Mouse (Mus musculus): Measurements from ENCODE around the gene Ifnlr1. TPM values are rescaled to one million over a fixed set of nuclear protein-coding genes. Genes with fewer than 3 reads are reported as not detected.

The Ifnlr1 gene
- polyA plus RNA-seq, 1 experiment, result 3.8 TPM

- H3K27me3 ChIP-seq (ENCODE audit: control insufficient read depth, insufficient read depth, low read length, poor library complexity, severe bottlenecking), result no peaks in the 10 kb centered on the region
- peaks cover 3% of the 10 kb centered on the region for H3K4me1 ChIP-seq (ENCODE audit: control insufficient read depth, insufficient read depth, low read length)
- no peaks in the 10 kb centered on the region for H3K36me3 ChIP-seq (ENCODE audit: control insufficient read depth, insufficient read depth, low read length, poor library complexity, severe bottlenecking)
- H3K9me3 ChIP-seq (replicated peaks; ENCODE audit: control insufficient read depth, insufficient read depth, low read length, poor library complexity, severe bottlenecking), result no peaks in the 10 kb centered on the region
- no peak overlapping the region for H3K4me3 ChIP-seq (ENCODE audit: low read depth, low read length)
- H3K27ac ChIP-seq (ENCODE audit: insufficient read depth, low read length), result no peak overlapping the region
- no peak overlapping the region for H3K9ac ChIP-seq (ENCODE audit: low read depth, poor library complexity, severe bottlenecking)
- TF ChIP-seq POLR2A (IDR thresholded peaks at IDR 0.05; ENCODE audit: insufficient read depth, low read length) (no peak), CTCF (IDR thresholded peaks at IDR 0.05; ENCODE audit: low read depth, low read length) (no peak)
Measured at GRCm38 (mm10) chr4:135679316-135679715, 6.8 kb upstream of the Ifnlr1 start.

GRCm38 (mm10) chr4:135681789-135682188 is 4.3 kb upstream of the Ifnlr1 start:
- Histone ChIP-seq H3K27ac (ENCODE audit: insufficient read depth, low read length) (no peak overlapping the region), H3K27me3 (ENCODE audit: control insufficient read depth, insufficient read depth, low read length, poor library complexity, severe bottlenecking) (peaks cover 6% of the 10 kb centered on the region), H3K4me3 (ENCODE audit: low read depth, low read length) (no peak overlapping the region), H3K9me3 (replicated peaks; ENCODE audit: control insufficient read depth, insufficient read depth, low read length, poor library complexity, severe bottlenecking) (no peaks in the 10 kb centered on the region), H3K9ac (ENCODE audit: low read depth, poor library complexity, severe bottlenecking) (no peak overlapping the region), H3K4me1 (ENCODE audit: control insufficient read depth, insufficient read depth, low read length) (peaks cover 3% of the 10 kb centered on the region), H3K36me3 (ENCODE audit: control insufficient read depth, insufficient read depth, low read length, poor library complexity, severe bottlenecking) (no peaks in the 10 kb centered on the region)
- TF ChIP-seq EP300 (IDR thresholded peaks at IDR 0.05; ENCODE audit: insufficient read depth, low read depth, low read length) (no peak), CTCF (IDR thresholded peaks at IDR 0.05; ENCODE audit: low read depth, low read length) (no peak), POLR2A (IDR thresholded peaks at IDR 0.05; ENCODE audit: insufficient read depth, low read length) (no peak)

- Histone ChIP-seq H3K9me3 (replicated peaks; ENCODE audit: control insufficient read depth, insufficient read depth, low read length, poor library complexity, severe bottlenecking) (no peaks in the 10 kb centered on the region), H3K27me3 (ENCODE audit: control insufficient read depth, insufficient read depth, low read length, poor library complexity, severe bottlenecking) (peaks cover 10% of the 10 kb centered on the region), H3K36me3 (ENCODE audit: control insufficient read depth, insufficient read depth, low read length, poor library complexity, severe bottlenecking) (no peaks in the 10 kb centered on the region), H3K9ac (ENCODE audit: low read depth, poor library complexity, severe bottlenecking) (no peak overlapping the region), H3K27ac (ENCODE audit: insufficient read depth, low read length) (no peak overlapping the region), H3K4me1 (ENCODE audit: control insufficient read depth, insufficient read depth, low read length) (peaks cover 3% of the 10 kb centered on the region), H3K4me3 (ENCODE audit: low read depth, low read length) (no peak overlapping the region)
- TF ChIP-seq CTCF (IDR thresholded peaks at IDR 0.05; ENCODE audit: low read depth, low read length) (peak; percentile 66), POLR2A (IDR thresholded peaks at IDR 0.05; ENCODE audit: insufficient read depth, low read length) (no peak)
Measured at GRCm38 (mm10) chr4:135683553-135683952, 2.5 kb upstream of the Ifnlr1 start.

GRCm38 (mm10) chr4:135684731-135685130 is 1.4 kb upstream of the Ifnlr1 start:
- H3K9me3 ChIP-seq (replicated peaks; ENCODE audit: control insufficient read depth, insufficient read depth, low read length, poor library complexity, severe bottlenecking), result no peaks in the 10 kb centered on the region
- no peak for TF ChIP-seq POLR2A (IDR thresholded peaks at IDR 0.05; ENCODE audit: insufficient read depth, low read length)
- TF ChIP-seq EP300 (IDR thresholded peaks at IDR 0.05; ENCODE audit: insufficient read depth, low read depth, low read length), result no peak
- TF ChIP-seq CTCF (IDR thresholded peaks at IDR 0.05; ENCODE audit: low read depth, low read length), result no peak
- no peak overlapping the region for H3K4me3 ChIP-seq (ENCODE audit: low read depth, low read length)
- peaks cover 10% of the 10 kb centered on the region for H3K27me3 ChIP-seq (ENCODE audit: control insufficient read depth, insufficient read depth, low read length, poor library complexity, severe bottlenecking)
- no peaks in the 10 kb centered on the region for H3K36me3 ChIP-seq (ENCODE audit: control insufficient read depth, insufficient read depth, low read length, poor library complexity, severe bottlenecking)
- no peak overlapping the region for H3K9ac ChIP-seq (ENCODE audit: low read depth, poor library complexity, severe bottlenecking)
- peaks cover 3% of the 10 kb centered on the region for H3K4me1 ChIP-seq (ENCODE audit: control insufficient read depth, insufficient read depth, low read length)
- no peak overlapping the region for H3K27ac ChIP-seq (ENCODE audit: insufficient read depth, low read length)

- Histone ChIP-seq H3K9me3 (replicated peaks; ENCODE audit: control insufficient read depth, insufficient read depth, low read length, poor library complexity, severe bottlenecking) (no peaks in the 10 kb centered on the region), H3K9ac (ENCODE audit: low read depth, poor library complexity, severe bottlenecking) (peak overlapping the region; percentile 93), H3K27ac (ENCODE audit: insufficient read depth, low read length) (no peak overlapping the region), H3K4me3 (ENCODE audit: low read depth, low read length) (peak overlapping the region; percentile 74), H3K4me1 (ENCODE audit: control insufficient read depth, insufficient read depth, low read length) (peaks cover 3% of the 10 kb centered on the region), H3K27me3 (ENCODE audit: control insufficient read depth, insufficient read depth, low read length, poor library complexity, severe bottlenecking) (peaks cover 10% of the 10 kb centered on the region), H3K36me3 (ENCODE audit: control insufficient read depth, insufficient read depth, low read length, poor library complexity, severe bottlenecking) (no peaks in the 10 kb centered on the region)
- TF ChIP-seq POLR2A (IDR thresholded peaks at IDR 0.05; ENCODE audit: insufficient read depth, low read length) (no peak), EP300 (IDR thresholded peaks at IDR 0.05; ENCODE audit: insufficient read depth, low read depth, low read length) (no peak), CTCF (IDR thresholded peaks at IDR 0.05; ENCODE audit: low read depth, low read length) (no peak)
Measured at GRCm38 (mm10) chr4:135686568-135686953, 474 bp downstream of the Ifnlr1 start.

GRCm38 (mm10) chr4:135689797-135690196 is 3.7 kb downstream of the Ifnlr1 start:
- H3K9ac ChIP-seq (ENCODE audit: low read depth, poor library complexity, severe bottlenecking), result no peak overlapping the region
- H3K27me3 ChIP-seq (ENCODE audit: control insufficient read depth, insufficient read depth, low read length, poor library complexity, severe bottlenecking), result peaks cover 10% of the 10 kb centered on the region
- H3K4me1 ChIP-seq (ENCODE audit: control insufficient read depth, insufficient read depth, low read length), result peaks cover 1% of the 10 kb centered on the region
- TF ChIP-seq POLR2A (IDR thresholded peaks at IDR 0.05; ENCODE audit: insufficient read depth, low read length) (no peak), EP300 (IDR thresholded peaks at IDR 0.05; ENCODE audit: insufficient read depth, low read depth, low read length) (no peak), CTCF (IDR thresholded peaks at IDR 0.05; ENCODE audit: low read depth, low read length) (no peak)
- no peaks in the 10 kb centered on the region for H3K36me3 ChIP-seq (ENCODE audit: control insufficient read depth, insufficient read depth, low read length, poor library complexity, severe bottlenecking)
- no peak overlapping the region for H3K27ac ChIP-seq (ENCODE audit: insufficient read depth, low read length)
- no peak overlapping the region for H3K4me3 ChIP-seq (ENCODE audit: low read depth, low read length)
- no peaks in the 10 kb centered on the region for H3K9me3 ChIP-seq (replicated peaks; ENCODE audit: control insufficient read depth, insufficient read depth, low read length, poor library complexity, severe bottlenecking)

Data from ES-Bruce4 (cell line).